In the genomic region with DNA sequence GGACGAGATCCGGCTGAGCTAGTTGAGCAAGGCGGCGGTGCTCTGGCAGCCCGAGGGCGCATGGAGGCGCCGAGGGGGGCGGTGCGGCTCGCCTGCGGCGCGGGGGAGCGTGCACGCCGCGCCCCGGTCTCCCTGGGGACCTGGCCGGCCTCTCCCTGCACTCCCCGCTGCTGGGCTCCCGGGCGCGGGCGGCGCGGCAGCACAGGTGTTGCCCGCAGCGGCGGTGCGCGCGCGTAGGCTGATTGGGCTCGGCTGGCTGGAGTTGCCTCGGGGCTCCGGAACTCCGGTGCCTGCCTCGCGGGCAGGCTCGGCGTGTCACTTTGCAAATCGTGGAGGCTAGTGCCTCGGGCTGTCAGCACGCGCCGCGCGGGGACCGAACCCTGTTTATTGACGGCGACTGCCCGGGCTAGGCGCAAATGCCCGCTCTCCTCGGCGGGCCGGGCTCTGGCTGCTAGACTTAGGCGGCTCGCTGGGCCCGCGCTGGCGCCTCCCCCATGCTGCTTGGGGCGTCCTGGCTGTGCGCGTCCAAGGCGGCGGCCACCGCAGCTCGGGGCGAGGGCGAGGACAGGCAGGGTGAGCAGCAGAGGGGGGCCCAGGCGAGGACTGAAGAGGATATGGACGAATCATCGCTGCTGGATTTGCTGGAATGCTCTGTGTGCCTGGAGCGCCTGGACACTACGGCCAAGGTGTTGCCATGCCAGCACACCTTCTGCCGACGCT, we compare ENCODE assay signal across 8 mouse cellular contexts. TPM values are rescaled to one million over a fixed set of nuclear protein-coding genes. Genes with fewer than 3 reads are reported as not detected.
A peak's percentile ranks its signal among the peaks of the same experiment; 100 is the strongest.
DNase-seq lines count a peak whose midpoint lies in the region; ATAC-seq and TF ChIP-seq lines count a peak whose summit lies in the region.

A gene (plus strand): TSS at position 279 of the 720 bp plus-strand sequence.

- no peaks in the 10 kb centered on the region for H3K36me3 ChIP-seq in embryonic facial prominence, embryonic 12.5 days
- H3K36me3 ChIP-seq in lung, postnatal 0 days (ENCODE audit: insufficient read depth, low read length): no peaks in the 10 kb centered on the region

- DNase-seq in 3134 (ENCODE audit: extremely low read depth, insufficient read length, low spot score) (peak; percentile 78), ZHBTc4 (ENCODE audit: low read depth, low spot score) (peak; percentile 79)
- peak; percentile 30 to 47 for DNase-seq in heart, postnatal 14 days
- DNase-seq in layer of hippocampus, postnatal 25 days (ENCODE audit: extremely low spot score in 1 of 2, low spot score in 1 of 2): peak; percentile 20 to 36
- DNase-seq in lung, postnatal 0 days (ENCODE audit: low spot score): peak; percentile 54
- peak; percentile 66 for DNase-seq in retina, postnatal 1 day
- DNase-seq in natural killer cell, adult 2 months (ENCODE audit: low spot score in 2 of 2): no peak

- no peak for TF ChIP-seq CTCF in lung, postnatal 0 days (IDR thresholded peaks at IDR 0.05)

- H3K4me2 ChIP-seq in embryonic facial prominence, embryonic 12.5 days (replicated peaks): peak within 1 kb of the TSS; percentile 99
- peak within 1 kb of the TSS; percentile 93 for H3K4me2 ChIP-seq in lung, postnatal 0 days (replicated peaks; ENCODE audit: low read depth, low read length)

- H3K27me3 ChIP-seq in embryonic facial prominence, embryonic 12.5 days: peaks cover 25% of the 10 kb centered on the region
- H3K27me3 ChIP-seq in lung, postnatal 0 days (replicated peaks; ENCODE audit: insufficient read depth, low read length): peaks cover 2% of the 10 kb centered on the region; the same call in 1 of the 2 replicates

- peak within 1 kb of the TSS; percentile 47 for H3K9ac ChIP-seq in embryonic facial prominence, embryonic 12.5 days
- H3K9ac ChIP-seq in lung, postnatal 0 days (replicated peaks; ENCODE audit: low read depth): peak within 1 kb of the TSS; percentile 23; the same call in 1 of the 2 replicates

- TF ChIP-seq EP300 in lung, postnatal 0 days (IDR thresholded peaks at IDR 0.05): no peak

- peak; percentile 31; the same call in 1 of the 2 replicates for ATAC-seq in embryonic facial prominence, embryonic 12.5 days (ENCODE audit: insufficient number of reproducible peaks, insufficient read depth, low FRiP score, low TSS enrichment)
- peak; percentile 78 for ATAC-seq in lung, postnatal 0 days

- peak within 1 kb of the TSS; percentile 59 for H3K4me3 ChIP-seq in embryonic facial prominence, embryonic 12.5 days
- peak within 1 kb of the TSS; percentile 50 for H3K4me3 ChIP-seq in lung, postnatal 0 days (ENCODE audit: low read depth, low read length)

- intact Hi-C loops in heart, postnatal 14 days (cut with DNase I): loop anchor here (2.0 to 10.0 kb wide), 3 partner anchors 192 to 480 kb away; no protein-coding TSS in a partner anchor

- under 1% methylated on average over 76 of the region's 79 CpGs for WGBS in embryonic facial prominence, embryonic 12.5 days
- WGBS in lung, postnatal 0 days: 1% methylated on average over 70 of the region's 79 CpGs

- no peak within 1 kb of the TSS for H3K27ac ChIP-seq in embryonic facial prominence, embryonic 12.5 days
- 0 out of 2 replicates have a peak within 1 kb of the TSS, but pooled peaks have one; percentile 9 for H3K27ac ChIP-seq in lung, postnatal 0 days (ENCODE audit: low read length)

- H3K9me3 ChIP-seq in embryonic facial prominence, embryonic 12.5 days: no peaks in the 10 kb centered on the region
- no peaks in the 10 kb centered on the region for H3K9me3 ChIP-seq in lung, postnatal 0 days (ENCODE audit: low read length)

- H3K4me1 ChIP-seq in embryonic facial prominence, embryonic 12.5 days: no peaks in the 10 kb centered on the region
- 0 out of 2 replicates have a peak, but pooled peaks cover 6% of the 10 kb centered on the region for H3K4me1 ChIP-seq in lung, postnatal 0 days (ENCODE audit: insufficient read depth, low read depth, low read length)

RNA-seq across cellular contexts. Expression of the gene that starts here (rescaled TPM):
- 1.6 and 1.7 TPM in 2 replicates for polyA plus RNA-seq in embryonic facial prominence, embryonic 12.5 days (2016; fragmentation: Nextera tagmentation; extraction: Ambion mirVana)
- total RNA-seq in heart, postnatal 14 days (2021): 1 to 10 TPM; 1.5 to 2.1 TPM
- 10 to 100 TPM; 34.3 to 37.3 TPM for total RNA-seq in layer of hippocampus, postnatal 25 days (2021)
- 2.0 TPM in 2 replicates for polyA plus RNA-seq in lung, postnatal 0 days (2015; fragmentation: Nextera tagmentation; extraction: Ambion mirVana)

Comparison
In these comparisons a context has a peak if more than half of its experiments do, and no peak if none do; other contexts are left out.
1. RNA of the gene that starts here (total RNA-seq): 34.3 to 37.3 TPM in layer of hippocampus, postnatal 25 days; 1.5 to 2.1 TPM in heart, postnatal 14 days; every median in the first group is over 10 times any median in the second.
2. DNase-seq: peak in 3134 (single experiment), ZHBTc4 (single experiment), heart, postnatal 14 days (2 of 2), layer of hippocampus, postnatal 25 days (2 of 2), lung, postnatal 0 days (single experiment) and retina, postnatal 1 day (single experiment); none in natural killer cell, adult 2 months (0 of 2).